Mouse (Mus musculus) forebrain, embryonic 12.5 days (tissue): ENCODE data around the gene Hadha. TPM values are rescaled to one million over a fixed set of nuclear protein-coding genes. Genes with fewer than 3 reads are reported as not detected.
A peak's percentile ranks its signal among the peaks of the same experiment; 100 is the strongest.

ENCODE experiments used
- ATAC-seq: fragments of 200-750 bp; cut with Nextera tagmentation; 2 replicates; pipeline ENCODE4 v1.8.0; 2017; ENCODE audit warnings: moderate TSS enrichment; ENCODE audit not compliant: low FRiP score
- H3K27ac ChIP-seq: fragments of 300-500 bp; sonication (generic); 2 replicates; pipeline ENCODE4 v1.5.1; 2016; ENCODE audit warnings: mild to moderate bottlenecking
- H3K27me3 ChIP-seq: fragments of 300-500 bp; sonication (generic); 2 replicates; pipeline ENCODE4 v1.6.1; 2016; ENCODE audit warnings: mild to moderate bottlenecking
- H3K36me3 ChIP-seq: fragments of 300-500 bp; sonication (generic); replicated peaks from 2 replicates; pipeline ENCODE4 v1.6.1; 2016; ENCODE audit warnings: mild to moderate bottlenecking
- H3K4me1 ChIP-seq: fragments of 300-500 bp; sonication (generic); 2 replicates; pipeline ENCODE4 v1.6.1; 2016
- H3K4me2 ChIP-seq: fragments of 300-500 bp; sonication (generic); 2 replicates; pipeline ENCODE4 v1.6.1; 2016; ENCODE audit warnings: mild to moderate bottlenecking, moderate library complexity
- H3K4me3 ChIP-seq: fragments of 300-500 bp; sonication (generic); replicated peaks from 2 replicates; pipeline ENCODE4 v1.5.1; 2016; ENCODE audit warnings: mild to moderate bottlenecking
- H3K9ac ChIP-seq: fragments of 300-500 bp; sonication (generic); 2 replicates; pipeline ENCODE4 v1.6.1; 2016; ENCODE audit warnings: mild to moderate bottlenecking
- H3K9me3 ChIP-seq: fragments of 300-500 bp; sonication (generic); 2 replicates; pipeline ENCODE4 v1.6.1; 2016
- WGBS: fragments of 180-500 bp; shearing (Covaris S2); methylation state at CpG from one replicate; pipeline ENCODE4 v1.1.7; 2016; 5-methylcytosine and 5-hydroxymethylcytosine counted together
- polyA plus RNA-seq: library from polyadenylated mRNA; unstranded; fragments of >200 nt; fragmentation: Nextera tagmentation; extraction: Ambion mirVana; gene quantifications from 2 replicates; pipeline ENCODE4 v1.2.1, GENCODE M21; 2016

Gene Hadha
- polyA plus RNA-seq, 1 experiment from 2014 or later = 86.8 TPM

DNA sequence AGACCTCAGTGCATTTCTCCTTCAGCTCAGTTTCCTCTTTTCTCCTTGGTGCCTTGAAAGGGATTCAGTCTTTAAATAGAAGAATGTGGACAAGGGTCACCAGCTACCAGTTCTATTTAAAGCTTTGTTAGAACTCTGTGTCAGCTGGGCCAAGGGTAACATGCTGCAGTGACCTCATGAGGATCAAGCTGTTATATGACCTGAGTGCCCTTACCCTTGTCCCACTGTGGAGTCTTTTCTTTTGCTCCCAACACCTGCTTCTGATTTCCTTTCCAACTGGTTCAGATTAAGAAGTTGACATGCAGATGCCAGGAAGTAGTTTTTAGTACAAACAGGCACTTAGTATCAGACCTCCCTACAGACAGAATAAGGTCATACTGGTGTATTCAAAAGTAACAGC, 17.2 kb upstream of the Hadha start:
- no peak overlapping the region for H3K9ac ChIP-seq
- H3K4me1 ChIP-seq = no peaks in the 10 kb centered on the region
- H3K27ac ChIP-seq = no peak overlapping the region
- H3K27me3 ChIP-seq = no peaks in the 10 kb centered on the region
- no peak overlapping the region for H3K4me3 ChIP-seq
- no peak for ATAC-seq
- no peaks in the 10 kb centered on the region for H3K9me3 ChIP-seq
- H3K4me2 ChIP-seq = no peak overlapping the region
- peaks cover 66% of the 10 kb centered on the region for H3K36me3 ChIP-seq

DNA sequence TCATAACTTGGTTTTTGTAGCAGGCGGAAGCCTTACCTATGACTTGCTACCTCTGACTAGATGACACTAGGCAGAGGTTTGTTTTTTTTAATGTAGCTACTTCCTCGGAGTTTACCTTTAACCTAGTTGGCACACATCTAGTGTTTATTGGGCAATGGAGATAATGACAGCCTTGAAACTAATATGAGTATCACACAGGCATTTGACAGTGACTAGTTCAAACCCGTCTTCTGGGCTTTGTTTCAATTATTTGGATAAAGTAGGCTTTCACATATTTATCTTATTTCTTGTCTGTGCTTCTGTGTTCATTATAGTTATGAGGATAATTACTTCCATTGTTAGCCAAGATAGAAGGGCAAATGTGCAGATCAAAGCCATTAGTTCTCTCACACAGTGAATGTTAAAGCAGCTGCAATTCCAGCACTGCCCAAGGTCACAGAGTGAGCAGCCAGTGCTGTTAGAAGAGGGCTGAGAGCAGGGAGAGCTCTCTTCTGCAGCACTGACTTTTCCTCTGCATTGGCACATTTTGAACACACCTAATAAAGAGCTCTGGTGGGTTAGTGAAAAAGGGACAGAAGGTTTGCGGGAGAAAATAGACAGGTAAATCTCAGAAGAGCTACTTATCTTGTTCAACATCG, 15.5 kb upstream of the Hadha start:
- ATAC-seq = no peak
- WGBS = 85% methylated on average over 5 of the region's 5 CpGs
- Histone ChIP-seq H3K9me3 (no peaks in the 10 kb centered on the region), H3K36me3 (peaks cover 53% of the 10 kb centered on the region), H3K4me1 (no peaks in the 10 kb centered on the region), H3K9ac (no peak overlapping the region), H3K27ac (no peak overlapping the region), H3K4me2 (no peak overlapping the region), H3K27me3 (no peaks in the 10 kb centered on the region), H3K4me3 (no peak overlapping the region)

DNA sequence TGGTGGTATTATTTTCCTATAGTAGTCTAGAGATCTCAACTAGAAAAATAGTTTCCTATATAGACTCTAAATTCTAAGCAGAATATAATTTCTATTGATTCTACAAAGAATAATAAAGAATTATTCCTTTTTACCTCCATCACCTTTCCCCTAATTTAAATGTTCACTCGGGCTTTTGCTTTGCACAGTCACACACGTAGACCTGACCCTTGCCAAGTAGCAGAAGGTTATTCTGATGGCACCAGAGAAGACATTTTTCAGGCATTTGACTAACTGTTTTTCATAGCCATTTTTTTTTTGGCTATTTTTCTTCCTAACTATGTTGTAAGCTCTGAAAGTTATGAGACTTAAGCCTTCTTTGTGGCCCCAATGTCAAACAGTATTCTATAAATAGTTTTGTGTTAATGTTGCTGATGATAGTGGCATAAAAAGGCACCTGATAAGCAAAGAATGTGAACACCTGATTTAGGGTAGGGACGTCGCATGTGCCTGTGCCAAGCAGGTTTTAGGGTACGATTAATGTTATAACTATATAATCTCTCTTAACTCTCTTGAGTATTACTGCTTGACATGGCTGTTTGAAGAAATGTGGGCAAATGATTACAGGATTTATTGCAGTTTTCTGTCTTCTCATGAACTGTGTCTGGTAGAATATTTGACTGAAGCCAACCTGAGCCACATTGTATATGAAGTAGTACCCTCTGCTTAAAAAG, 10.4 kb upstream of the Hadha start:
- Histone ChIP-seq H3K9me3 (no peaks in the 10 kb centered on the region), H3K4me1 (no peaks in the 10 kb centered on the region), H3K4me2 (no peak overlapping the region), H3K27ac (no peak overlapping the region), H3K27me3 (no peaks in the 10 kb centered on the region), H3K9ac (no peak overlapping the region), H3K4me3 (no peak overlapping the region), H3K36me3 (peaks cover 22% of the 10 kb centered on the region)
- ATAC-seq = no peak
- WGBS = 93% methylated on average over 5 of the region's 5 CpGs

DNA sequence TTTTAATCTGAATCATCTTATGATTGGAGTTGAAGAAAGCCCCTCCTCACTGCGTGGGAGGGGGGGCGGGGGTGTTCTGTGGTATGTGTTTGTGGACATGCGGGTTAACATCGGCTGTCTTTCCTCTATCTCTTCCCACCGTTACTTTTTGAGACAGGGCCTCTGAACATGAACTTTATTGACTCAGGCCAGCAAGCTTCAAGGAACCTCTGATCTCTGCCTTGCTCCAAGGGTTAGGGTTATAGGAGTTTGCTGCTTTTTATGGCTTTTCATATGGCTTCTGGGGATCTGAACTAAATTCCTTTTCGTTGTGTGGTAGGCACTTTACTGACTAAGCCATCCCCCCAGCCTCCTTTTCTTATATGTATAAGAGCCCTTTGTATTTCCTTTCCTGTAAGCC, 7.4 kb upstream of the Hadha start:
- H3K4me2 ChIP-seq = no peak overlapping the region
- no peak for ATAC-seq
- no peaks in the 10 kb centered on the region for H3K4me1 ChIP-seq
- H3K4me3 ChIP-seq = no peak overlapping the region
- H3K9ac ChIP-seq = no peak overlapping the region
- no peaks in the 10 kb centered on the region for H3K27me3 ChIP-seq
- no peaks in the 10 kb centered on the region for H3K9me3 ChIP-seq
- H3K36me3 ChIP-seq = peaks cover 3% of the 10 kb centered on the region; the same call in 1 of the 2 replicates
- 89% methylated on average over 6 of the region's 6 CpGs for WGBS
- H3K27ac ChIP-seq = no peak overlapping the region

DNA sequence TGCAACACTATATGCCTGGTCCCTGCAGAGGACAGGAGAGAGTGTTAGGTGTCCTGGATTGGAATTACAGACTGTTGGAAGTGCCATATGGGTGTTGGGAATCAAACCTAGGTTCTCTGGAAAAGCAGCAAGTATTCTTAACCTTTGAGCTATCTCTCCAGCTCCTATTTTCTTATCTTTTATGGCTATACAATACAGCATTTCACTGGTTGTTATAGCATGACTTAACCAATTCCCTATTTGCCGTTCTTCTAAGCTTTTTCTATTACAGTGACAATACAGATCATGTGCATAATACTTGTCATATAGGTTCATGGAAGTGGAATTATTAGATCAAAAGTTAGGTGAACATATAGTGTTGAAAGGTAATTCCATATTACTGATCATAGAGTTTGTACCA, 6.9 kb upstream of the Hadha start:
- WGBS = 93% methylated on average over 1 of the region's 1 CpGs
- H3K4me2 ChIP-seq = no peak overlapping the region
- no peak for ATAC-seq
- peaks cover 2% of the 10 kb centered on the region; the same call in 1 of the 2 replicates for H3K36me3 ChIP-seq
- no peak overlapping the region for H3K4me3 ChIP-seq
- no peaks in the 10 kb centered on the region for H3K4me1 ChIP-seq
- H3K27me3 ChIP-seq = no peaks in the 10 kb centered on the region
- H3K27ac ChIP-seq = no peak overlapping the region
- no peaks in the 10 kb centered on the region for H3K9me3 ChIP-seq
- H3K9ac ChIP-seq = no peak overlapping the region

DNA sequence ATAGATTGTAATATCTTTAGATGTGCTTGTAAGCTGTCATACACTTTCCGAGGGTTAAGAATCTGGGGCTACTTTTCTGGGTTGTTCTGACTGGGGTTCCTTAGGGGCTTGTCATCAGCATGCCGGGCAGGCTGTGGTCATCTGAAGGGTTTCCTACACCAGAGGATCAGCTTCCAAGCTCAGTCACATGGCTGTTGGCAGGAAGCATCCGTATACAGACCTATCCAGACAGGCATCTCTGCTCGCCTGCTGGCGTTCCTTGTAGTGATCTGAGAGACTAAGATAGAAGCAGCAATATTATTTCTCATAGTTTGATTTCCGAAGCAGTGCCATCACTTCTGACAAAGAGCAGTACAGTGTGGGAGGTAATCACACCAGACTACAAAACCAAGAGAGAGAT, 4.6 kb upstream of the Hadha start:
- H3K36me3 ChIP-seq = no peaks in the 10 kb centered on the region
- 95% methylated on average over 6 of the region's 6 CpGs for WGBS
- no peak overlapping the region for H3K4me2 ChIP-seq
- no peaks in the 10 kb centered on the region for H3K27me3 ChIP-seq
- H3K27ac ChIP-seq = no peak overlapping the region
- no peak overlapping the region for H3K4me3 ChIP-seq
- no peak overlapping the region for H3K9ac ChIP-seq
- peaks cover 9% of the 10 kb centered on the region for H3K4me1 ChIP-seq
- no peak for ATAC-seq
- no peaks in the 10 kb centered on the region for H3K9me3 ChIP-seq

DNA sequence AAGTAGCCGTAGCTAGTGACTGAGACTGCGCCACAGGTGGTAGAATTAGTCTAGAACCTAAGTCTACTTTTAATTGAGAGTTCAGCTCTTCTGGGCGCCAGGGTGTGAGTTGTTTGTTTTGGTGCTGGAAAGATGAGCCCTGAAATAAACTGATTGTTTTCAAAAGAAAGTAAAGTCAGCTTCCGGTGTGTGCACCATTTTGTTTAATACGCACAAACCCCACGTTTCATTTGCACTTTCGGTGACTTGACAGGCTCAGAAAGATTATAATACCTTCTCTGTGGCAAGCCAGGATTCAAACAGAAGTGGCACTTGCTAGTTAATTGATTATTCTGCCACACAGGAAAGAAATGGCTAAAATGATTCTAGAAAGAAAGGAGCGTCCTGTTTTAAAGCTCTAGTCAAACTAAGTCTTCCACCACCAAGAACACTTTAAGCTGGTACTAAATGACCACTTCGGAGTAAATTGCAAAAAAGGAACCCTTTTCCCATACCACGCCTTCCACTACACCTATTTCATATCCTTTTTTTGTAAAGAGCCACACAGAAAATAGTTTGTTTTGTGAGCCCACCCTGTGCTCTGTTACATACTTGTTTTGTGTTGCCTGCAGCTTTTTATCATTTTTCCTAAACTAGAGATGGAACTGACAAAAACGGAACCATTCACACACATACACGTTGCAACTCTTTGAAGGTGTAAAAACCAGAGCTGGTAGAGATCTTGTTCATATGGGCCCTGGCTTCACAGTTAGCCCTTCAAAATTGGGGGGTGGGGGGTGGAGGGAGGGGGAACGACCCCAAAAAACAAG, 1.1 kb upstream of the Hadha start:
- H3K9ac ChIP-seq = peak overlapping the region; percentile 87
- peaks cover 21% of the 10 kb centered on the region for H3K4me1 ChIP-seq
- peak overlapping the region; percentile 90 for H3K4me3 ChIP-seq
- peak overlapping the region; percentile 72 for H3K4me2 ChIP-seq
- no peak overlapping the region for H3K27ac ChIP-seq
- no peaks in the 10 kb centered on the region for H3K9me3 ChIP-seq
- no peaks in the 10 kb centered on the region for H3K27me3 ChIP-seq
- no peak for ATAC-seq
- H3K36me3 ChIP-seq = no peaks in the 10 kb centered on the region
- WGBS = 36% methylated on average over 13 of the region's 13 CpGs

DNA sequence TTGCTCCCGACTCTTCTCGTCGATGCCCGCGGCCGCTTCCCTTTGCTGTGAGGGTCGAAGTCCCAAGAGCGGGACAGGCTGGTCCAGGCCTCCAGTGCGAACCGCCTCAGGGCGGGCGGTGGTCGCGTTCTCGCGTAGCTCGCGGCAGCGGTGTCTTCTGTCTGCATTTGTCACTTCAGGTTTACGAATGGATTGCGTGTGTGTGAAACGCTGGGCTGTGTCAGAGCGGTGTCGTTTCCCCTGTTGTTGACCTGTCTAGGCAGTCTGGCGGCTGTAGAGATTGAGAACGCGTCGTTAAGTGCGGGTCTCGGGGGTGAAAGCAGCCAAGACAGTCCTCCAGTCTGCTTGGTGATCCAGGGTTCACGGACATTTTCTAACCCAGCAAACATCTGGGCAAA, 432 bp upstream of the Hadha start:
- Histone ChIP-seq H3K9ac (peak overlapping the region; percentile 87), H3K27ac (peak overlapping the region; percentile 78), H3K4me2 (peak overlapping the region; percentile 72), H3K36me3 (no peaks in the 10 kb centered on the region), H3K27me3 (no peaks in the 10 kb centered on the region), H3K9me3 (no peaks in the 10 kb centered on the region), H3K4me1 (peaks cover 21% of the 10 kb centered on the region), H3K4me3 (peak overlapping the region; percentile 90)
- ATAC-seq = peak; percentile 71
- WGBS = under 1% methylated on average over 31 of the region's 31 CpGs

DNA sequence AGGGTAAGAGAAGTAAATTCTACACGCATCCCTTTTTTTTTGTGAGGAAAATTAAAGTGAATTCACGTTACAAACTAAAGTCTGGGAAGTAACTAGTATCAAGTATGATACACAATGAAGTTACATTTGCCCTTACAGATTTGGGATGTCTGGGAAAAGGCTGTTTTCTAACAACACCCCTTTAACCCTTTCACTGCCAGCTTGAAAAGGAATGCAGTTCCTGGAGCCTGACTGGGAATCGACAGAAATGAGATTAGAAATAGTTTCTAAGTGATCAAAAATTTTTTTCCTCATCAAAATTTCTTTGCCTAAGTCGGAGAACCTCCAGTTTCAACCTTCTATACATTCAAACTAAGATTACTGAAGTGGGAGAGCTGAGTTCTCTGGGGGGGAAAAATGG, 949 bp downstream of the Hadha start:
- WGBS = 23% methylated on average over 4 of the region's 4 CpGs

DNA sequence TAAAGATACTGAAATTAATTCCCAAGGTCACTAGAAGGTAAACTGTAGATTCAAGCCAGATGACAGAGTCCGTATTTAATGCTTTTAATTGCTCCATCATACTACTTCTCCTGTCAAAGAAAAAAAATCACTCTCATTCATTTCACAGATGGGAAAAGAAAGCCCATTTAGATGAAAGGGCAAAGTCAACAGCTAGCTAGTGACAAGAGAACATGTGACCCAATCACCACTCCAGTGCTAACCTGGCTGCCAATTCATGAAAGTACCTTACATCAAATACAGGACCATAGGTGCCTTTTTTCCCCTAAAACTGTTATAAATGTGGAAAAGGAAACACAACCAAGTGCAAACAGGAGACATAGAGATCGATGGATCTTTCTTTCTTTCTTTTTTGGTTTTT, 1.7 kb downstream of the Hadha start:
- WGBS = 89% methylated on average over 2 of the region's 2 CpGs

More for the DNA sequence above, 949 bp downstream of the Hadha start:
- H3K36me3 ChIP-seq = no peaks in the 10 kb centered on the region
- peaks cover 21% of the 10 kb centered on the region for H3K4me1 ChIP-seq
- H3K4me3 ChIP-seq = peak overlapping the region; percentile 90
- no peak for ATAC-seq
- H3K9ac ChIP-seq = peak overlapping the region; percentile 87
- H3K4me2 ChIP-seq = peak overlapping the region; percentile 72
- H3K9me3 ChIP-seq = no peaks in the 10 kb centered on the region
- no peak overlapping the region for H3K27ac ChIP-seq
- no peaks in the 10 kb centered on the region for H3K27me3 ChIP-seq

DNA sequence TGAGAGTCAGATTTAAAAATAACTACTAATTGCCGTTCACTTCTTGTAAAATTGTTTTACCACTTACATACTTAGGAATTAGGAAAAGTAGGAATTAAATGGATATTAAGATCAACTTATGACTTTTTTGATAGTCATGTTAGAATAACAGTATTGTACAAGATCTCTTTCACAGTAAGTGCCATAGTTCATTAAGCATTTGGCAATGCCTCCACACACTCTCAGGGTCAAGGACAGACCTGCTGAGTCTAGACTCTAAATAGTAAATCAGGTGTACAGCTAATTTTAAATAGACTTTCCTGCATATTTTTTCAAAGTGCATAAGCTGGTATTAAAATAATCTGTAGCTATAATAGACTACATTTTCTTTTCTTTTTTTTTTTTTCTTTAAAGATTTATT, 2.5 kb downstream of the Hadha start:
- H3K27me3 ChIP-seq = no peaks in the 10 kb centered on the region
- no peak overlapping the region for H3K4me3 ChIP-seq
- no peak overlapping the region for H3K27ac ChIP-seq
- H3K9me3 ChIP-seq = no peaks in the 10 kb centered on the region
- no peak overlapping the region for H3K4me2 ChIP-seq
- 88% methylated on average over 1 of the region's 1 CpGs for WGBS
- ATAC-seq = no peak
- peaks cover 21% of the 10 kb centered on the region for H3K4me1 ChIP-seq
- no peaks in the 10 kb centered on the region for H3K36me3 ChIP-seq
- H3K9ac ChIP-seq = no peak overlapping the region

More for the DNA sequence above, 1.7 kb downstream of the Hadha start:
- no peak for ATAC-seq
- Histone ChIP-seq H3K4me2 (no peak overlapping the region), H3K4me3 (no peak overlapping the region), H3K4me1 (peaks cover 21% of the 10 kb centered on the region), H3K9ac (no peak overlapping the region), H3K9me3 (no peaks in the 10 kb centered on the region), H3K27me3 (no peaks in the 10 kb centered on the region), H3K27ac (no peak overlapping the region), H3K36me3 (no peaks in the 10 kb centered on the region)

DNA sequence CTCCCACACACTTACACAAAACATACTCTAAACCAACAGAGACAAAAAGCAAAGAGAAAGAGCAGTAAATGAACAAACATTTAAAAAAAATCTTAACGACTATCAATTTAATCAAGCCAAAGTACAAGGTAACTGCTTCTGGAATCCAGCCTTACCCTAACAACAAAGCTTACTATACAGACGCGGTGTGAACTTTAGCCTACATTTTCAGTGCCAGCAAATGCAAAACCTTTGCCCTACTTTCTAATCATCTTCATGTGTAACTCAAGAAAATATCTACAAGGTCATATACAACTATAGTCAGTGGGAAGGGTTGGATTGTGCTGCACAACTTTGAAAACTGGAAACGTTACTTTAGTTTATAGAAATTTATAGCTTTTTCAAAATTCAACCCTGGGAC, 3.0 kb downstream of the Hadha start:
- H3K4me1 ChIP-seq = peaks cover 21% of the 10 kb centered on the region
- H3K36me3 ChIP-seq = no peaks in the 10 kb centered on the region
- H3K27ac ChIP-seq = no peak overlapping the region
- H3K4me3 ChIP-seq = no peak overlapping the region
- no peaks in the 10 kb centered on the region for H3K27me3 ChIP-seq
- no peak overlapping the region for H3K4me2 ChIP-seq
- H3K9ac ChIP-seq = no peak overlapping the region
- H3K9me3 ChIP-seq = no peaks in the 10 kb centered on the region
- WGBS = 43% methylated on average over 4 of the region's 4 CpGs
- no peak for ATAC-seq
